Mouse (Mus musculus) olfactory bulb, adult 2 months (tissue): ENCODE measurements around the gene Klhl2. TPM values are rescaled to one million over a fixed set of nuclear protein-coding genes. Genes with fewer than 3 reads are reported as not detected.

ENCODE experiments used
- H3K27ac ChIP-seq: fragments of 200-500 bp; 2 replicates; pipeline ENCODE4 v1.5.1; 2012; ENCODE audit warnings: low read depth, low read length; ENCODE audit not compliant: insufficient read depth
- H3K4me1 ChIP-seq: fragments of 200-500 bp; 2 replicates; pipeline ENCODE4 v1.6.1; 2012; ENCODE audit warnings: low read length; ENCODE audit not compliant: control insufficient read depth, insufficient read depth
- H3K4me3 ChIP-seq: fragments of 200-500 bp; 2 replicates; pipeline ENCODE4 v1.5.1; 2012; ENCODE audit warnings: mild to moderate bottlenecking, low read depth, low read length, moderate library complexity; ENCODE audit not compliant: insufficient read depth
- CTCF ChIP-seq: fragments of 200-500 bp; IDR thresholded peaks from 2 replicates; pipeline ENCODE4 v1.5.1; 2012; ENCODE audit warnings: low read depth, mild to moderate bottlenecking, low read length, moderate library complexity; ENCODE audit not compliant: insufficient read depth
- POLR2A ChIP-seq: fragments of 200-500 bp; IDR thresholded peaks from 2 replicates; pipeline ENCODE4 v1.6.1; 2012; ENCODE audit warnings: mild to moderate bottlenecking, low read depth, low read length, moderate library complexity; ENCODE audit not compliant: insufficient read depth
- WGBS: fragments of 180-500 bp; shearing (Covaris S2); methylation state at CpG from one replicate; pipeline ENCODE4 v1.1.7; 2018; 5-methylcytosine and 5-hydroxymethylcytosine counted together
- polyA plus RNA-seq: library from polyadenylated mRNA; stranded (reverse); fragments of >200 nt; gene quantifications from 2 replicates; pipeline ENCODE4 v1.2.4, GENCODE M21; 2012; ENCODE audit warnings: low replicate concordance; ENCODE audit not compliant: missing spikeins, insufficient read depth, insufficient read length

Klhl2 gene
- polyA plus RNA-seq, 1 experiment = not detected

DNA sequence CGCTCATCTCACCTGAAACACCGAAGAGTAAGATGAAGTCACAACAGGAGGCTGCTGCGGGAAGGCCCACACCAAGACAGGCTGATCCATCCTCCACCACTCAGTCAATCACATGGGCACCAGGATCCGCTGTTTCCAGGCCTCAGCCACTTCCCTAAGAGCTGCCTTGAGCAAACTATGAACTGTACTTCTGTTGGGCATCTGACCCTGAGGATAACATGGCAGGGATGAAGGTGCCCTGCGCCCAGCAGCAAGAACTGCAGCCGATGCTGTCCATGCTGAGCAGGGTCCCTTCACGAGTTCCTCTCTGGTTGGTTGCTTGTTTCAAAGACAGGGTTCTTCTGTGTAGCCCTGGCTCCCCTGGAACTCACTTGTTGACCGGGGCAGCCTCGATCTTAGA is 38.0 kb downstream of the Klhl2 start:
- WGBS = 98% methylated on average over 9 of the region's 9 CpGs
- no peak overlapping the region for H3K4me3 ChIP-seq
- peaks cover 3% of the 10 kb centered on the region for H3K4me1 ChIP-seq
- no peak overlapping the region for H3K27ac ChIP-seq
- TF ChIP-seq CTCF = no peak

DNA sequence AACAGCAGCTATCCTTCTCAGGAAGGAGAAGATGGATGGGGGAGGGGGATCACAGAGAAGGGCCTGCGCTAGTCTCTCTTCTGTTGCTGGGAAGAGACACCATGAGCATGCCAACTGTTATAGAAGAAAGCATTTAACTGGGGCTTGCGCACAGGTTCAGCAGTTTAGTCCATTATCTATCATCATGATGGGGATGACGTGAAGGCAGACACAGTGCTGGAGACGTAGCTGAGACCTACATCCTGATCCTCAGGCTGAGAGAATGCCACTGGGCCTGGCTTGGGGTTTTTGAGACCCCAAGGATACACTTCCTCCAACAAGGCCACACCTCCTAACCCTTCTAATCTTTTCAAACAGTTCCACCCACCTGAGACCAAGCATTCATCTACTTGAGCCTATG is 38.7 kb downstream of the Klhl2 start:
- no peak for TF ChIP-seq CTCF
- TF ChIP-seq POLR2A = no peak
- Histone ChIP-seq H3K4me3 (no peak overlapping the region), H3K4me1 (peaks cover 5% of the 10 kb centered on the region), H3K27ac (no peak overlapping the region)
- WGBS = 90% methylated on average over 4 of the region's 4 CpGs

DNA sequence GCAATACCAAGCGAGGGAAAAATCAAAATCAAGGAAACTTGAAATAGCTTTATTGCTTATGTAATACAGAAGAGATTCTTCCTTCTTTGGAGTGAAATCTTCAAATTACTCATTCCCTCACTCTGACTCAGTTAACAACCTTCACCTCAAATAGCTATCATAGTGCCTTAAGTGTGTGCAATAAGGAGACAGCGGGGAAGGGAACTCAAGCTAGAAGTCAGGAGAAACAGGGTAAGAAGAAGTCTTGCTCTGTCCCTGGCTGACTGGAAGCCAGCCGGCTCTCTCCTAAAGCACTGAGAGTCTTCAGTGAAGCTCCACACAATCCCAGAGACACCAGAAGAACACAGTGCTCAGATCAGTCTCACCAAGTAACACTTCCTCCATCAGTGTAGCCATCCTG is 43.3 kb downstream of the Klhl2 start:
- TF ChIP-seq CTCF = no peak
- TF ChIP-seq POLR2A = no peak
- H3K4me3 ChIP-seq = no peak overlapping the region
- 0 out of 2 replicates have a peak overlapping the region, but pooled peaks have one; percentile 10 for H3K27ac ChIP-seq
- 69% methylated on average over 3 of the region's 3 CpGs for WGBS
- H3K4me1 ChIP-seq = peaks cover 5% of the 10 kb centered on the region

DNA sequence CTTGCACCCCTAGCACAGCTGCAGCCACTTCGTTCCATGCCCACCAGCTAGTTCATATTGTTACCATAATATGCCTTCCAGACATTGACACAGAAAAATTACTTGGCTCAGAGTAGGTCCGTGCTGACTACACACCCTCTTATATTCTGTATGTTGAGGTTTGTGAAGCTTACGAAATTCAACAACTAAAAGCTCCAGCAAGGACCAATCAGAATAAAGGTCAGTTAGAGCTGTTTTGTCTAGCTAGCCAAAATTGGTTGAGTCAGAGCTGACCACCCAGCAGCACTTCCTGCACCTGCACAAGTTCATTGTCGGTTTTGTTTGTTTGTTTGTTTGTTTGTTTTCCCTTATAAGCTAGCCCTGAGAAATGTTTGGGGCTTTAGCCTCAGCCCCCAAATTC is 44.8 kb downstream of the Klhl2 start:
- peaks cover 5% of the 10 kb centered on the region for H3K4me1 ChIP-seq
- WGBS = 71% methylated on average over 4 of the region's 4 CpGs
- no peak for TF ChIP-seq CTCF
- TF ChIP-seq POLR2A = no peak
- H3K4me3 ChIP-seq = no peak overlapping the region
- H3K27ac ChIP-seq = no peak overlapping the region

DNA sequence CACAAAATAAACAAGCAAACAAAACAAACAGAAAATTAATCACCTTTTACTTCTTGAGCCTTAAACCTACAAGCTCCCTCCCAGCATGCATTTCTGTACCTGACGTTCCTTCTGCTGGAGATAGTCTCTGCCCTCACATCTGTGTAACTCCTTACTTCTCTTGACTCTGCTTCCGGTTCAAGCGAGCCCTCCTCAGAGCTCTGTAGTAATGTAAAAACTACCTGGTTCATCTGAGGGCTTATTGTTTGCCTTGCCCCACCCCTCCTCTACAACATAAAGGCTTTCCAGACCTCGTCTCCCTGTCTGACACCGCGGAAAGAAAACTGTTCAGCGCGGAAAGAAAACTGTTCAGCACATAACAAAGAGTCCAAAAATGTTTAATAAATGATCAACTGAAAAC is 50.5 kb downstream of the Klhl2 start:
- no peak for TF ChIP-seq POLR2A
- TF ChIP-seq CTCF = no peak
- WGBS = 89% methylated on average over 8 of the region's 8 CpGs

GRCm38 (mm10) chr8:64798503-64798902 is 51.3 kb downstream of the Klhl2 start:
- 96% methylated on average over 3 of the region's 3 CpGs for WGBS
- Histone ChIP-seq H3K27ac (no peak overlapping the region), H3K4me3 (no peak overlapping the region), H3K4me1 (no peaks in the 10 kb centered on the region)
- no peak for TF ChIP-seq CTCF

More for the DNA sequence above, 50.5 kb downstream of the Klhl2 start:
- Histone ChIP-seq H3K4me1 (no peaks in the 10 kb centered on the region), H3K4me3 (no peak overlapping the region), H3K27ac (no peak overlapping the region)

- Histone ChIP-seq H3K4me1 (no peaks in the 10 kb centered on the region), H3K27ac (no peak overlapping the region), H3K4me3 (no peak overlapping the region)
- 83% methylated on average over 10 of the region's 10 CpGs for WGBS
- TF ChIP-seq CTCF (no peak), POLR2A (no peak)
Observed at GRCm38 (mm10) chr8:64797751-64798150, 52.1 kb downstream of the Klhl2 start.

GRCm38 (mm10) chr8:64791250-64791881 is 58.5 kb downstream of the Klhl2 start:
- TF ChIP-seq CTCF (no peak), POLR2A (no peak)
- WGBS = 89% methylated on average over 4 of the region's 4 CpGs
- Histone ChIP-seq H3K27ac (no peak overlapping the region), H3K4me3 (no peak overlapping the region), H3K4me1 (peaks cover 6% of the 10 kb centered on the region)

DNA sequence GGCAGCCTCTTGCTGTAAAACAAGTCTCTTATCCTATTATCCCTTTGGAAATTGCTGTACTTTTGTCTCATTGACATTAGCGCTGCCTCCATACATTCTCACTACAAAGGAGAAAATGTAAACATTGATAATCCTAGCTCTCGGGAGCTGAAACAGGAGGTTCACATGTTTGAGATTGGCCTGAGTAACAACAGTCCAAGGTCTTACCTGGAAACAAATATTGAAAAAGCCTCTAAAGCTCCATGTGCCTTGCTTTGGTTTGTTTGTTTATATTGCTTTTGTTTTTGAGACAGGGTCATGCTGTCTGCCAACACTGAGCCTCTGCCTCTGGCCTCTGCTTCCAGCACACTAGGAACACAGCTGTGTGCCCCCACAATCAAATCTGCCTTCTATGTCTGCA is 59.4 kb downstream of the Klhl2 start:
- TF ChIP-seq POLR2A = no peak
- TF ChIP-seq CTCF = no peak
- Histone ChIP-seq H3K4me3 (no peak overlapping the region), H3K27ac (no peak overlapping the region), H3K4me1 (peaks cover 6% of the 10 kb centered on the region)
- 71% methylated on average over 2 of the region's 2 CpGs for WGBS

DNA sequence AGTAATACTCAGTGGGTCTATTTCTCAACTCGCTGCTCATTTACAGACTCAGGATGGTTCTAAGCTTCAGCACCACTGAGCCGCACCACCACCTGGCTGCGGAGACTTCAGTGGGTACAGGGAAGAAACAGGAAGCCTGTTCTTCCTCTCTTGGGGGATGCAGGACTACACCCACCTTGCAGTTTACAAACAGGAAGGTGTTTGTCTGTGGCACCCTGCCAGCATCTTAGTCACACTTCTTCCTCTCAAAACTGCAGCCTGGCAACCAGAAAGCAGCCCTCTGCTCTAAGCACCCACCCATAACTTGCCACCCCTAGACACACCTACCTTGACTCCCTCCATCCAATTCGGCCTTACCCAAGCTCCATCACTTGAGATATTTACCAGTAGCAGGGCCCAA is 61.1 kb downstream of the Klhl2 start:
- TF ChIP-seq CTCF (no peak), POLR2A (no peak)
- Histone ChIP-seq H3K4me3 (no peak overlapping the region), H3K27ac (no peak overlapping the region), H3K4me1 (peaks cover 6% of the 10 kb centered on the region)
- 81% methylated on average over 4 of the region's 4 CpGs for WGBS

GRCm38 (mm10) chr8:64786801-64787200 is 63.0 kb downstream of the Klhl2 start:
- TF ChIP-seq CTCF (no peak), POLR2A (no peak)
- Histone ChIP-seq H3K27ac (no peak overlapping the region), H3K4me3 (no peak overlapping the region), H3K4me1 (peaks cover 6% of the 10 kb centered on the region)
- 75% methylated on average over 2 of the region's 2 CpGs for WGBS
